Mouse (Mus musculus) heart, adult 9 months (tissue): ENCODE data around the gene Hras.

Source experiments
- DNase-seq, 2 experiments: peaks; one replicate each; pipeline ENCODE4 v3.0.0; 2022; ENCODE audit warnings: low spot score in 2 of 2

Gene Hras

DNA sequence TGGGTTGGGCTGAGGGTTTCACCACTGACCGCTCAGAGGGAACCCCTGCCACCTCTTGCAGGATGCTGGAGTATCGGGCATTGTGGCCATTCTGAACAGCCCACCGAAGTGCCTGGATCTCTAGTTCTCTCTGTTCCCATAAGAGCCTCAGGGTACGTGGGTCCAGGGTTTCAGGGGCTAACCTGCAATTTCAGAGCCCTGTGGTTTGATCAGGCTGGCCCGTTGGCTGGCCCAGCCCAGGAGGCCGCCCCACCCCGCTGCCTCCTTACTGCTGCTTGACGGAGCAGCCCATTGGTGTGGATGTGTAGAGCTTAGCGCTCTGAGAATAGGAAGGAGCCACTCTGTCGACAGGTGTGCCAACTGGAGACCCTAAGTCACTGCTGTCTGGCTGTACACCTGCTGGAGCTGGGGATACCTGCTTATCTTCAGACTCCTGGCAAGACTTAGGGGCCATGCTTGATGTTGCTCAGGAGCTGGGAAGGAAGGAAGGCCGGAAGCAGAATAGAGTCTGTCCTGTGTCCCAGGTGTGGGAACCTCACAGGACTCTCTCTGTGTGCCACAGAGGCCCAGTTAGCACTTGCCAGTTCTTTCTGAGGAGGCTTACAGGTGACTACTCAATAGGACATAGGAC lies 19.9 kb upstream of the Hras start, which contains the start of gene Lmntd2:
Lmntd2 (minus strand) TSS at position 476 of the 631 bp plus-strand sequence.
- DNase-seq, result no peak

DNA sequence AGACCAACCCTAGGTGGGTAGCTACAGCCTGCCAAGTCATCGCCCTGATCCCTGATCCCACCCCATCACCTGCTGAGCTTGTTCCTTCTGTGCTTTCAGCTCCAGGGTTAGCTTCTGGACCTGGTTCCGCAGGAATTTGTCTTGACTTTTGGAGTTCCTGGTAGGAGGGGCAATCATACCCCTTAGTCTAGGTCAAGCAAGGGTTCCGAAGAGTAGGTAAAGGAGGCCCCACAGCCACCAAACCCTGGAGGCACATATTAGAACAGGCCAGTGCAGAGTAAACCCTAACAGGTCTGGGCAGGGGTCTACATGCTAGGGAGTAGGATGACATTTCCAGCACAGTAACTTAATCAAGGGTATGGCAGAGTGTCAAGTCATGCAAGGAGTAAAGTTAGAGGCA lies 19.3 kb upstream of the Hras start:
- DNase-seq, result no peak

DNA sequence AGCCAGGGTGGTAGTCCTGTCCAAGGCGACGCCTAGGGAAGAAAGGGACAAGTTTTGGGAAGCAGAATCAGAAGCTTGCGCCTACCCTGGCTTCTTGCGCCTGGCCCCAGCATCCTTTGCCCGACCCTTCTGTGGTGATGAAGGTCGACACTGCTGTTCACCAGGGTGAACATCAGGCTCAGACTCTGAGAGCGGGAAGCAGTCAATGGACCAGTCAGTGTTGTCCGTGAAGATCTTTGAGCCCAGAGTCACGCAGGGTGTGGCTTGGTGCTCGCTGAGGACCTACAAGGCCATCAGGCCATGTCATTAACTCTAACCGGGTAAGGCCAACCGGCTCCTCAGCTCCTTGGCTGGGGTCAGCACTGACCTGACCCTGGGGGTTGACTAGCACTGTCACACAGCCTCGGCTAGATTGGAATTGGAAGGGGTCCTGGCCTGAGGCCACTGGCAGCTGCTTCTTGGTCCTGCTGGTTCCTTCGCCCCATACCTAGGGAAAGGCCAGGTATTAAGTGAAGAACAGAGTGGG lies 16.9 kb upstream of the Hras start:
- no peak for DNase-seq

DNA sequence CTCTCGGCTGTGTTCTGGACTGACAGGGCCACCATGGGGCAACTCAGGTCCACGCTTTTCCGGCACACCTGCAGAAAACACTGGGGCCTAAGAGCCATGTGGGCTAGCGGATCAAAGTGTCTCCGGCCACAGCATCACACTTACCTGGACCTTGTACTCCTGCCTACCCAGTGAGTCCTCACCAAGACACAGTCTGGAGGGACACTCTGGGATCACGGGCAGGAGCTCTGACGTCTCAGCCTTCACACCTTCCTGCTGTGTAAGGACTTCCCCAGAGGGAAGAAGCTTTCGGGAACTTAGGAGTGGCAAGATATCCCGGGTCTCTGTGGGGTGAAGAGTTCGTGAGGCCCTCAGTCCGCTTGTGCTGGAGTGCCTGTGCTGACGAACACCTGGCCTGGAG lies 16.3 kb upstream of the Hras start:
- no peak for DNase-seq

DNA sequence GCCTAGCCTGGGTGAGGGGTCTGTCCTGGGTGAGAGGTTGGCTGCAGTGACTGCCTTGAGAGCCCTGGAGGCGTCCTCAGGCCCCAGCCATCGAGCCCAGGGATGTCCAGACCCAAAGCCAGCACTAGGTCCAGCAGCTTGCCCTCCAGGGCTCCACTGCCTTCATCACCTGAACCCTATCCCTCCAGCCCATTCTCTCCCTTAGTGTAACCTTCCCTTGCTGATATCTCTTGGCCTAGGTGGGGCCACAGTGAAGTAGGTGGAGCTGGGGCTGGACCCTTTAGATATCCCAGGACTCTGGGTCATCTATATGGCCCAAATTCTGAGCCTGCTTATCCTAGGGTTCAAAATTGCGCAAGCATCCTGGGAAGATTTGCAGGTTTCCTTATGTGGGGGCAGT lies 15.7 kb upstream of the Hras start:
- DNase-seq, result no peak

DNA sequence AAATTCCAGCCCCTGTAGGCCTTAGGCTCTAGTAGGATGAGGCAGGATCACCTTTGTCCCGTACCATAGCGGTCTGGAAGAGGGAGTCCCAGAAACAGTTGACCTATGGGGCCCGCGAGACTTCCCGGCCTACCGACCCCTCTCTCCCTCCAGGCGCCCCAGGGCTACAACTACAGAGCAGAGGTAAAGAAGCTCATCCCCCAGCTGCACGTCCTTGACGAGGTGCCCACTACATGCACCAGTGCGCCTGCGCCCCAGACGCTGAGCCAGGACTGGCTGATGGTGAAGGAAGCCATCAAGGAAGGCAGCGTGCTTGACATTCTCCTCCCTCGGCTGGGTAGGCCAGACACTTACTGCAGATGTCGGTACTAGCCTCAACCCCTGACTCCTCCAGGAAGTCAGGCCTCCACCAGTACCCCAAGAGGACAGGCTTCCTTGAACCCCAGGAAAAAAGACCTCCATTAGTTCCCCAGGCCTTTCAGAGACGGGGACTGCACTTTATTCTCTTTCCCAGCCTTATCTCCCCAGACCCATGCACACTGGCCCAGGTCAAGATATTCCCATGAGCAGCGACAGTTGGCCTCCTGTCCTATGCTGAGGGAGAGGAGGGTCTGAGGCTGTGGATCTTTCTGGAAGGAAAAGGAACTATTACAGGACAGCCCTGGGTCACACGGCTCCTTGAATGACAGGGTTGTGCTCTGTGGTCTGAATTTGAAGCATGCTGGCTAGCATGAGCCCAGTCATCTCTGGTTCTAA lies 12.6 kb upstream of the Hras start:
- no peak for DNase-seq

DNA sequence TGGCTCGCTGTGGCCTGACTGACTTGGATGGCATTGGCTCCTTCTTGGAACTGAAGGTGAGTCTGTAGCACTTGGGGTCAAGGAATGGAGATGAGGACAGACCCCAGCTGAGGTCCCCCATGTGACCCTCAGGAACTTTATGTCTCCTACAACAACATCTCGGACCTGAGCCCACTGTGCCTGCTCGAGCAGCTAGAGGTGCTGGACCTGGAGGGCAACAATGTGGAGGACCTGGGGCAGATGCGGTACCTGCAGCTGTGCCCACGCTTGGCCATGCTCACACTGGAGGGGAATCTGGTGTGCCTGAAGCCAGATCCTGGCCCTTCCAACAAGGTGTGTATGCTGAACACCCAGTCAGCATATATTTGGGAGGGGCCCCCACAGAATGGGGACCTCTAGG lies 11.7 kb upstream of the Hras start:
- DNase-seq, result no peak

DNA sequence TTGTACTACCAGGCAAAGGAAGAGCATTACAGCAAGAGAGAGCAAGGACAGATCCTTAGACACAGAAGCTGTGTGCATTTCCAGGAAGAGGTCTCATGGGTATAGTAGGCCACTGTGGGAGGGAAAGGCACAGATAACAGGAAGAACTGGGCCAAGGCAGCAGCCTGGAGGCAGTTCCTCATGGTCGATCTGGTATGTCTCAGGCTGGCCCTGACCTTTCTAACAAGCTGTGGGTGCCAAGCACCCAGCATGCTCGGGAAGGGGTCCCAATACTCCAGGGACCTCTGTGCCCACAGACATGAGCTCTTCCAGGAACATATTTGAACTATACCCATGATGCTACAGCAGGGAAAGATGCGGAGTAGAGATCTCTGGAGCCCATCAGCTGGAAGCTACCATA lies 10.7 kb upstream of the Hras start:
- no peak for DNase-seq

DNA sequence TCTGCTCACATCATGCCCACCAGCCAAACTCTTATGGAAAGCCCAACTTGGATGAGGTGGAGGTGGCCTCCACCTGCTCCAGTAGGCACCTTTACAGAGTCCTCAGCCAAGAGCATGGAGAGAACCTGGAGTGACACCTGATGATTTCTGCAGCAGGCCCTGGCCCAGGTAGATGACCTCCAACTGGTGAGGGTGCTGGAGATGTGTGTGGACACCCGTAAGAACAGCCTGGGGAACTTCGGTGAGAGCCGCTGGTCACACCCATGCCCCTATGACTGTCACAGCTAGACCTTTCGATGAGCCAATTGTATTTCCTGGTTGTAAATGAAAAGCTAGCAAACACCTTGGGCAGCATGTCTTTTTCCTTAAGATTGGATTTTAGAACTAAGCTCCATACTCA lies 4.3 kb upstream of the Hras start:
- DNase-seq, result no peak

DNA sequence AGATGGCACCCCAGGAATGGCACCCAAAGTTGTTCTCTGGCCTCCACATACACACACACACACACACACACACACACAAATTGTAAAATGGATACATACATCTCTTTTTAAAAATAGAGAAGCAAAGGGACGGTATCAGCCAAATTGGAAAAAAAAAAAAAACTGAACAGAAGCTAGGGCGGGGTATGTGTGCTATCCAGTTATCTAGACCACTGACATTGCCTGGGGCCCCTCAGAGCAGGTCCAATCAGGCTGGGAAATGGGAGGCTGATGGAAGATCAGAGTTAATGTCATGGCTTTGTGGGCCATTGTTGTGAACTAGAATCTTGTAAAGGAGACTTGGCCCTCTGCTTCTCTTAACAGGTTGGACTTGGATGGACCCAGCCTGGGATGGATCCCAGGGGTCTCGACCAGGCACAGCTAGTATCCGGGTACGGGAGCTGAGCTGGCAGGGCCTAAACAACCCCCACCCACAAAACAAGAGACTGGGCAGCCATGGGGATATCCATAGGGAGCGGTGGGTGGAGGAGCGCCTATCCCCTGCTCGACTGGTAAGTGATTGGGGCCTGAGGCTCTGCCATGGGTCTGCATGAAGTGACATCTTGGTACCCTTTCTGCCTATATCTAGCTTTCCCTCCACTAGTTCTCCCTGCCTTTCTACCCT lies 2.9 kb upstream of the Hras start:
- no peak for DNase-seq

DNA sequence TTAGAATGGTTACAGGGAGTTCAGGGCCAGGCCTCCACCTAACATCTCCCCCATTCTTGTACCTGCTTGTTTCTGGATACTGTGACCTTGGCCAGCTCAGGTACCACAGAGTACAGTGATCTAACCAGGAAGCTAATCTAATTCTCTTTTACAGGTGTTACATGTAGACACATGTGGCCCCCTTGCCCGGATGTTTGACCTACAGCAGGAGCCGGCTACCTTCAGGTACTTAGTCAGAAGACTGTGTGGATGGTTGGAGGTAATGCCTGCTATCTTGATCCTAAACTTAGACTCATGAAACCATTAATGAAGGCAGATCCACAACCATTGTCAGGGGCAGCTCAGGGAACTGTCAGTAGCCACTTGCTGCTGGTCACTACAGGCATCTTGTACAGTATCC lies 1.9 kb upstream of the Hras start:
- DNase-seq, result no peak

DNA sequence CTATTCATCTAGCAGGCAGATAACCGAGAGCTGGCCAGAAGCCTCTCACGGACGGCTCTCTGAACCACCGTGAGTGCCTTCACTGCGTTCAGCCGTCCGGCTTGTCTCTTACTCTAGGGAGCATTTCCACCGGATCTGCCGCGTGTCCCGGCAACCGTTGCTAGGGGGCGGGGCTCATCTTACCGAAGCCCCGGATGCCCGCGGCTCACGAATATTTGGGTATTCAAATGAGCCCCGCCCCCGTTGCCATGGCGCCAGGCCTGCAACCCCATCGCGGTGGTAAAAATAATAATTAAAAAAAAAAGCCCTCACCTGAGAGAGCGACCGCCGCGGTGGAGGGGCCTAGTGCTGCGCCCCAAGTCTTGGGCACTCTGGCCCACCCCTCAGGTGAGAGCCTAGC lies 1.0 kb upstream of the Hras start:
- DNase-seq, result peak; percentile 83 to 86

DNA sequence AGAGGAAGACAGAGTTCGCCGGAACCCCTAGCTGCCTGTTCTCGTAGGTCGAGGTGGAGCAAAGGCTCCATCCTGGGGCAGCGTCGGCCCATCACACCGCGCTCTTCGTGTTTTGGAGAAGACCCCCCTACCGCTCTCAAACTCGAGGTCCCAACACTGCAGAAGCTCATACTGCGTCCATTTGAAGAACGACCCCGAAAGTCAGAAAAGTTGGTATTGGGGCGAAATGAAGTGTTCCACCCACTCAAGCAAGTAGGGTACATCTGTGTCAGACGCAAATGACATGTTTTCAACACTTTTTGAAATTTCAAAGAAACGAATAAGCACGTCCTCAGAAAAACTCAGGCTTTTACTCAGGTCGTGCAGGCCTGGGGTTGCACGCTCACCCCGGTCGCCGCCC lies 604 bp upstream of the Hras start:
- DNase-seq, result no peak

DNA sequence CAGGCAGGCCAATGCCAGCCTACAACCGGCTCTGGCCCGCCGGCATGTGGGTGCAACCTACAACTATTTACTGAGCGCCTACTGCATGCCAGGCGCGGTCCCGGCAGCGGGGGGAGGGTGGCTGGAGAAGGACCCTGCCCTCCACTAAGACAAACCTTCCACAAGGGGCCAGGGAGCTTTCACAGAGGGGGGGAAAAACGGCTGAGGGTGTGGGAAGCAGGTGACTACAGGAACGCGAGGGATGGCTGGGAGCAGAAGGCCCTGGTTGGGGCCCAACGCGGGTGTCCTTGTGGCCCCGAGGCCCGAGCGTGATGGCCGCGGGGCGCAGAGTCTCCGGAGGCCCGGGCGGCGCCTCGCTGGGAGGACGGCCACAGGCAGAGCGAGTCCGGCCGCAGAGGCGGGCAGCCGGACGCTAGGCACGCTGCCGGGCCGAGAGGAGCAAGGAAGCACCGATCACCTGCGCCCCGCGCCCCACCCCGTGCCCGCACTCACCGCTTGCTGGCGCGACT lies 403 bp downstream of the Hras start:
- no peak for DNase-seq

DNA sequence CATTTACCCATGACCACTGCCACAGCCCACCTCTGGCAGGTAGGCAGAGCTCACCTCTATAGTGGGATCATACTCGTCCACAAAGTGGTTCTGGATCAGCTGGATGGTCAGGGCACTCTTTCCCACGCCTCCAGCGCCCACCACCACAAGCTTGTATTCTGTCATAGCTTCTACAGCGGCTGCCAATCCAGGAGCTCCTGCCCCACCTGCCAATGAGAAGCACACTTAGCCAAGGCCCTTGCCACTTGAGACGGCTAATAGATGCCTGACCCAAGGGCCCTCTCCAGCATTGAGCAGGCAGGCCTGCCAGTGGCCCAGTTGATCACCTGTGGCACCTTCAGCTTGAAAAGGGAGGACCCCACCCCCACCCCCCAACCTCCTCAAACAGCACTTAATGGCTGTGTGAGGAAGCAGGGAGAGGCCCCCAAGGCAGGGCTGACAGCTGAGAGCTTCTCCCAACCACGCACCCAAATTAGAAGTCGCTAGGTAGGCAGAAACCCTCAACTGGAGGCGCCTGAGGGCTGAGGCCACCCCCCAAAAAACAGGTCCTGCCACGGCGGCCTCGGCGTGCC lies 943 bp downstream of the Hras start:
- DNase-seq, result no peak

DNA sequence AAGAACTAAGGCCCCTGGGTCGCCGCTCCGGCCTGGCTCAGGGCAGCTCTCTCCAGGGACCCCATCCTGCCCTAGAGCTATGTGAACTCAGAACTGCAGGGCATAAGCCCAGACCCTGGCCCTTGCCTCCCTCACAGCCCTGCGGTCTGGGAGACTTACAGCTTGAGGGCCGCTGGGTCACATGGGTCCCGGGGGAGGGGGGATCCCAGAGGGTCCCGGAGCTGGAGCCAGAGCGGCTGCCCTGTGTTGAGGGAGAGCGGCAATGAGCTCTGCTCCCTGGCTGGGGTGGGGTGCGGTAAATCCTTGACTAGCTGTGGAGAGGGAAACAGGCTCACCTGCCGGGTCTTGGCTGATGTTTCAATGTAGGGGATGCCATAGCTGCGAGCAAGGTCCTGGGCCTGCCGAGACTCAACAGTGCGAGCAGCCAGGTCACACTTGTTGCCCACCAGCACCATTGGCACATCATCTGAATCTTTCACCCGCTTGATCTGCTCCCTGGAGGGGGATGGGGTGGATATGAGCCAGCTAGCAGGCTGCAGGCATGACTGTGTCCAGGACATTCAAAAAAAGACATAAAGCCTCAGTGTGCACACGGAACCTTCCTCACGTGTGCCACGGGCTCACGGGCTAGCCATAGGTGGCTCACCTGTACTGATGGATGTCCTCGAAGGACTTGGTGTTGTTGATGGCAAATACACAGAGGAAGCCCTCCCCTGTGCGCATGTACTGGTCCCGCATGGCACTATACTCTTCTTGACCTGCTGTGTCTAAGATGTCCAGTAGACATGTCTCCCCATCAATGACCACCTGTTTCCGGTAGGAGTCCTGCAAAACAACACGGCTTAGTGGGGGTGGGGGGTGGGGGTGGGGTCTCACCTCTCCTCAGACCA lies 1.8 kb downstream of the Hras start:
- no peak for DNase-seq

DNA sequence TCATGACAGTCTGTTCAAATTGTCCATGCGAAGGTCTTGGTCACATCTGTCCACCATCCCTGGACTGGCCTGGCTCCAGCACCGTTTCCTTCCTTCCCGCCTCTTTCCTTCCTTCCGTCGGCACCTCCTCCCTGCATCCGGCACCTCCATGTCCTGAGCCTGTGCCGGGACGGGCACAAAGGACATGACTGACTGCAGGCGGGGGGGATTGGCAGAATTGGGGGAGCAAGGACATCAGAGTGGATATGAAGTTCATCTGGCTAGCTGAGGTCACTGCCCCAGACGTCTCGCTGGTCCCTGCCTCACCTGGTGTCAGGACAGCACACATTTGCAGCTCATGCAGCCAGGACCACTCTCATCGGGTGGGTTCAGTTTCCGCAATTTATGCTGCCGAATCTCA lies 2.8 kb downstream of the Hras start:
- peak in 1 of 2 experiments; percentile 31 for DNase-seq

DNA sequence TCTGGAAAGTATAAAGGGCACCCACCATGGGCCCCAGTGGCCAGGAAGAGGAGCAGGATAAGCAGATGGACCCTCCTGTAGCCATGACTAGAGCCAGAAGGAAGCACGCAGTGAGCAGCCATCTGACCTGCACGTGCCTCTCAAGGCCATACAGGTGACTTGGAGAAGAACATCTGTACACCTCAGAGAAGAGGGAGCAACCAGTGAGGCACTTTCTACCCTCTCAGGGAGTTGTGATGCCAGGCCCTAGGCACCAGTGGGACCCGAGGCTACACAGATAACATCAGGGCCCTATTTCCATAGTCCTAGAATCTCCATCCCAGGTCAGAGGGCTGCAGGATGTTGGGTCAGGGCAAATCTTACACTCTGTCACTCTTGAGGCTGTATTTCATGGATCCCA lies 3.6 kb downstream of the Hras start:
- no peak for DNase-seq

DNA sequence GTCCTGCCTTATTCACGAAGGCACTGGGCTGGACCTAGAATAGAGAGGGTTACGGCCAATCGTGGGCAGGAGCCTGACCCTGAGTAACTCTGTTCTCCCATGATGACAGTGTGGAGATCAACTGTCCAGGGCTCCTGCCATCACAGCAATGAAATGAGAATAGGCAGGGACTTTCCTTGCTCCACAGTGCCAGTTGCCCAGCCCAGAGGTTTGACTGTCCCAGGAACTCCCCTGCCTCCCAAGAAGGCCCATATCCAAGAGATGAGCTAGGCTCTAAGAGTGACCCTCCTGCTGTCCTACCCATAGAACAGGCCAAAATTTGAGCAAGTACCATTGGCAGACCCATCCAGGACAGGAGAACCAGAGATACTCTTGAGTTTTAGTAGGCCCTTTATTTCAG lies 5.1 kb downstream of the Hras start:
- DNase-seq, result no peak

DNA sequence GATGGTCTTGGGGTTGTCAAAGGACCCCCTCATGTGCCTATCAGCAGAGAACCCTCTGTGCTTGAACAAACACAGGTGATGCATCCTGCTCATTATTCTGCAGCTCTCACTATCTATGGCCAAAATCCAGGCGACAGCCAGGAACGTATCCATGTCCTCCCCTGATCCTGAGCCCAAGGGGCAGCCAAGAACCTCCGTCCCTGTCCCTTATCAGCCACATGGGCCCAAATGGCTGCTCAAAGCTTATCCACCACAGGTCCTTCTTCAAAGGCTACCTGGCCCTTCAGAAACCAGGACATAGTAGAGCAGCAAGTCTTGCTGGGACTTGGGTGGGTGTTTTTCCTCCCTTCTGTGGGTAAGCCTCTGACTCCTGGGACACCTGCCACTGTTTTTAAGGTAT lies 5.6 kb downstream of the Hras start:
- no peak for DNase-seq

DNA sequence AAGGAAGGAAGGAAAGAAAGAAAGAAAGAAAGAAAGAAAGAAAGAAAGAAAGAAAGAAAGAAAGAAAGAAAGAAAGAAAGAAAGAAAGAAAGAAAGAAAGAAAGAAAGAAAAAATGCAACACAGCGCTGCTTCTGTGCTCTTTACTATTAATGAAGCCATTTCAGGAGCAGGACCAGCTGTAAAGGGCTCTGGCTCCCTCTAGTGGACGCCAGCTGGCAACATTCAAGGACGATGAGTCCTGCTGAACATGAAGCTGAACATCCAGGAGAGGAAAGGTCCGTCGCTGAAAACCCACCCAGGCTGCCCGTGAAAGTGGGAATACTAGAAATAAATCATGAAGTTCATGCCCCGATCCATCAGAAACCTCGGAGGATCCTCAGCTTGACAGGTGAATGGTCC lies 17.6 kb downstream of the Hras start:
- DNase-seq, result peak in 1 of 2 experiments; percentile 86
